Mouse (Mus musculus) ovary, adult 2 months (tissue): ENCODE data around the gene Fxyd4. TPM values are rescaled to one million over a fixed set of nuclear protein-coding genes. Genes with fewer than 3 reads are reported as not detected.

ENCODE experiments used
- polyA plus RNA-seq: library from polyadenylated mRNA; depleted of rRNA; stranded (reverse); fragments of >200 nt; gene quantifications from 2 replicates; pipeline ENCODE4 v1.2.3, GENCODE M21; 2012; rRNA removed

Gene Fxyd4
- polyA plus RNA-seq, result 58.4 and 72.1 TPM in 2 replicates

DNA sequence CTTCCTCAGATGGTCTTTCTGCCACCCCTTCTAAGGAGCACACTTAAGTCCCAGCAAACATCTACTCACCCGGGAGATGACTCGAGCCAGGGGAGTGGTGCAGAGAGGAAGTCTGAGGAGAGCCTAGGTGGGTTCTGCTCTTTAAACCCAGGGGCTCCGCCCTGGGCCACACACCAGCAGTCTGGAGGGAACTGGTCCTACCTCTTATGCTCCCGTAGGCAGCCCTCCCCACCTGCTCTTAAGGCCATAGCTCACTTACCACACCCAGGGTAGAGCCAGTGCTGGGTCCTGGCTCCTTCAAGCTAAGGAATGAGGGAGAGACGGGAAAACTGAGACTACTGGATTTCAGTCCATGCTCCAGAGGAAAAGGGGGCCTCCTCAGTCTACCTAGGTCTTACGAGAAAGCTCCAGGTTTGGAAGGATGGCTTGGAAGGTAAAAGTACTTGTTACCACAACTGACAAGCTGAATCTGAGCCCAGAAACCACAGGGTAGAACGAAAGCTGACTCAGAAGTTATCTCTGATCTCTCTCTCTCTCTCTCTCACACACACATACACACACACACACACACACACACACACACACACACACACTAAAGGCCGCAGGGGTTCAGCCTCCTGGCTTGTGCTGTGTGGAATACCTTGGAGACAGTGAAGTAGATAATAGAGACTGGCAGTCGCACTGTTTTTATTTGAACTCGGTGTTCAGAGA is at the start of gene Fxyd4:
Gene Fxyd4, minus strand, starts transcription at position 471 of the 711 bp plus-strand sequence.

DNA sequence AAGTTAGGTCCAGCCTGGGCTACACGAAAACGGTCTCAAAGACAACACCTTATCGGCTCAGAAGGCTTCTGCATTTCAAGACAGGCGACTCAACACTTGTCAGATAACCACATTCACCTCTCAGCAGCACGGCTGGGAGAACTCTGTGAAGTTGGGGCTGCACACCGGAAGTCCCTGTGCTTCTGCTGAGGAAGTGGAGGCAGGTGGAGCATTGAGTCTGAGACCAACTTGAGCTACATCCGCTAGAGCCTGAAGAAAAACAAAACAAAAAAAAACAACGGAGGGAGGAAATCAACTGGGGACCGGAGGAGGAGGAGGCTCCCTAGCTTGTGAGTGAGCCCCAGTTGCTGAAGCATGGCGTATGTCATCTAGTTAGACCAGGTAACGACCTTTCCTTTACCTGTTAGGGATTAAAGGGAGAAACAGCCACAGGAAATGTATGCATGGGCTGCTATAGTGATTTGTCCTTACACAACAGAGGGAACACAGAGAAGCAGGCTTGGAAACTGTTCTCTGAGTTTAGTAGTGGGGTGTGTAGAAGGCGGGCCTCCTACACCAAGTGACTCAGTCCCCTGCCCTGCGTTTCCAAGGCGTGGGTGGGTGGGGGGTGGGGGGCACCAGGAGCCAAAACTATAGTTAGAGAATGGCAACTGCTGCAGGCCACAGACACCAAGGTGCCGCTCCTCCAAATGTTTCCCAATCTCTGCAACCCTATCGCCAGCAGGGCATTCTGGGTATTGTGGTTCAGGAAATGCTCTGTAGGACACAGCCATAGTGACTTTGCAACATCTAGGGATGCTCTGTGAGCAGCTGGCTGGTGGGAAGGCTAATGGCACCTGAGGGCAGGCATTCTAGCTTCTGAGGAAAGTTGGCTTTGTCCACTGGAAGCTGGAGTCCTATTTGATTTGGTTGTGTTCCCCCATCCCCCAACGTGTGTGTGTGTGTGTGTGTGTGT is 37.1 kb downstream of the Fxyd4 start, which contains the start of gene Hnrnpf:
Gene Hnrnpf, plus strand, starts transcription at position 199 of the 955 bp plus-strand sequence.

Other genes with a start within 250 kb of the Fxyd4 start
- gene Zfp637, start 96.5 kb downstream of the Fxyd4 start, polyA plus RNA-seq, result 32.2 and 32.6 TPM in 2 replicates
- gene Zfp239, start 75.6 kb downstream of the Fxyd4 start, polyA plus RNA-seq, result 3.1 and 3.7 TPM in 2 replicates
- gene Hnrnpf, start 37.4 kb downstream of the Fxyd4 start, polyA plus RNA-seq, result 114 and 135 TPM in 2 replicates
- gene Rasgef1a, start 73.7 kb upstream of the Fxyd4 start, polyA plus RNA-seq, result 0.54 and 0.81 TPM in 2 replicates
- 2.5 and 2.8 TPM in 2 replicates for gene Csgalnact2, start 201.4 kb upstream of the Fxyd4 start, polyA plus RNA-seq